Mouse (Mus musculus): ENCODE results near the gene Dusp1.

DNA sequence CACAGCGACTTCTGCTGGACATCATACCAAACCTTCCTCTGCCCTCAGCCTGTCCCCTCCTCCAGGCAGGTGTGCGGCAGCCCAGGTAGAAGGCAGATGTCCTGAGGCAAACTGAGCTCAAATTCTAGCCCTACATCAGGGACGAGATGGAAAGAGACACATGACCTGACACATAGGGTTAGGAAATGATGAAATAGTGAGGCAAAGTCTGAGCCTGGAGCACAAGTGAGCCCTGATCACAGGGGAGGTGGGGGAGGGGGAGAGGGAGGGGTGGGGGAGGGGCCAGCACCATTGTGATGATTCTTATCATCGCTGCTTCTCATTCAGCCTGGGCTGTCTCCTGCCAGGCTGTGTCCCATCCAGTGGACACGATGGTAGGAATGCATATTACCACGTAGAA, 40.0 kb upstream of the Dusp1 start:
- TF ChIP-seq CTCF (IDR thresholded peaks at IDR 0.05; ENCODE audit: low read depth, low read length) (no peak), POLR2AphosphoS5 (IDR thresholded peaks at IDR 0.05; ENCODE audit: insufficient replicate concordance, low read depth, low read length) (no peak), TAL1 (conservative IDR thresholded peaks at IDR 0.05; ENCODE audit: low read depth, low read length) (no peak)
